Mouse (Mus musculus) stomach, postnatal 0 days (tissue): ENCODE measurements at regions not wholly inside any gene's neighbourhood (a gene's known extent, or its start where the extent isn't known, plus 50 kb on each side); places are given as distances from the start of the nearest gene placed in this dataset.
A peak's percentile ranks its signal among the peaks of the same experiment; 100 is the strongest.

Experiments
- ATAC-seq: fragments of 200-750 bp; cut with Nextera tagmentation; 2 replicates; pipeline ENCODE4 v1.8.0; 2017; ENCODE audit not compliant: low FRiP score, low TSS enrichment
- DNase-seq: peaks from one replicate; pipeline ENCODE4 v3.0.0-alpha.2; 2016; ENCODE audit warnings: low spot score
- H3K27ac ChIP-seq: fragments of 300-500 bp; sonication (generic); replicated peaks from 2 replicates; pipeline ENCODE4 v1.5.1; 2014; ENCODE audit warnings: mild to moderate bottlenecking, control low read depth
- H3K27me3 ChIP-seq: fragments of 300-500 bp; sonication (generic); 2 replicates; pipeline ENCODE4 v1.6.1; 2014; ENCODE audit warnings: low read length; ENCODE audit not compliant: control insufficient read depth, insufficient read depth
- H3K36me3 ChIP-seq: fragments of 300-500 bp; sonication (generic); 2 replicates; pipeline ENCODE4 v1.6.1; 2014; ENCODE audit warnings: low read length, mixed read lengths; ENCODE audit not compliant: control insufficient read depth, insufficient read depth
- H3K4me1 ChIP-seq: fragments of 300-500 bp; sonication (generic); replicated peaks from 2 replicates; pipeline ENCODE4 v1.6.1; 2014; ENCODE audit warnings: antibody characterized with exemption; ENCODE audit not compliant: control insufficient read depth, insufficient read depth
- H3K4me2 ChIP-seq: fragments of 300-500 bp; sonication (generic); replicated peaks from 2 replicates; pipeline ENCODE4 v1.6.1; 2014; ENCODE audit warnings: low read depth, mild to moderate bottlenecking, control low read depth, moderate library complexity
- H3K4me3 ChIP-seq: fragments of 300-500 bp; sonication (generic); 2 replicates; pipeline ENCODE4 v1.5.1; 2014; ENCODE audit warnings: low read depth, low read length, control low read depth
- H3K9ac ChIP-seq: fragments of 300-500 bp; sonication (generic); 2 replicates; pipeline ENCODE4 v1.6.1; 2014; ENCODE audit warnings: mild to moderate bottlenecking, low read length, control low read depth, mixed read lengths
- H3K9me3 ChIP-seq: fragments of 300-500 bp; sonication (generic); 2 replicates; pipeline ENCODE4 v1.6.1; 2016; ENCODE audit warnings: low read length; ENCODE audit not compliant: control insufficient read depth
- CTCF ChIP-seq: IDR thresholded peaks from 2 replicates; pipeline ENCODE4 v1.5.1; 2016; ENCODE audit warnings: antibody characterized with exemption, low read depth, mild to moderate bottlenecking, moderate library complexity
- EP300 ChIP-seq: optimal IDR thresholded peaks from 2 replicates; pipeline ENCODE3; 2016; ENCODE audit warnings: antibody characterized with exemption
- WGBS: fragments of 180-500 bp; shearing (Covaris S2); extraction: QIAGEN DNeasy Blood & Tissue Kit; methylation state at CpG from one replicate; pipeline ENCODE4 v1.1.7; 2014; 5-methylcytosine and 5-hydroxymethylcytosine counted together

DNA sequence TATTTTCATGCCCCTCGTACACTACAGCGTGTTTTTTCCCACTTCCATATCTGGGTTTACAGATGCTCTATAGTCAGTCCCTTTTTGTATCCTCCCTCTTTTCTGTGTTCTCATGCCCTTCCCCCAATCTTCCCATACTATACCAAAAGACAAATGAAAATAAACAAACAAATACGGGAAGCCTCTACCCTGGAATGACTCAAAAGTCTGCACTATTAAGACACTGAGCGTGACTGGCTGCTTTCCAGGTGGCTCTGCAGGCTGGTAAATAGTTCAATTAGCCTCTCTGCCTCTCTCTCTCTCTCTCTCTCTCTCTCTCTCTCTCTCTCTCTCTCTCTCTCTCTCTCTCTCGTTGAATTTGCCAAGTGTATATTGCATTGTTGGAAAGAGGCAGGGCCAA is 464.5 kb upstream of the Pou3f3 start:
- H3K36me3 ChIP-seq: no peaks in the 10 kb centered on the region
- no peak for ATAC-seq
- no peaks in the 10 kb centered on the region for H3K27me3 ChIP-seq
- no peaks in the 10 kb centered on the region for H3K4me1 ChIP-seq
- H3K9ac ChIP-seq: no peak overlapping the region
- no peak overlapping the region for H3K4me3 ChIP-seq
- H3K9me3 ChIP-seq: no peaks in the 10 kb centered on the region
- TF ChIP-seq EP300 (no peak), CTCF (no peak)
- H3K27ac ChIP-seq: no peak overlapping the region
- no peak overlapping the region for H3K4me2 ChIP-seq
- DNase-seq: no peak
- WGBS: 58% methylated on average over 5 of the region's 5 CpGs

DNA sequence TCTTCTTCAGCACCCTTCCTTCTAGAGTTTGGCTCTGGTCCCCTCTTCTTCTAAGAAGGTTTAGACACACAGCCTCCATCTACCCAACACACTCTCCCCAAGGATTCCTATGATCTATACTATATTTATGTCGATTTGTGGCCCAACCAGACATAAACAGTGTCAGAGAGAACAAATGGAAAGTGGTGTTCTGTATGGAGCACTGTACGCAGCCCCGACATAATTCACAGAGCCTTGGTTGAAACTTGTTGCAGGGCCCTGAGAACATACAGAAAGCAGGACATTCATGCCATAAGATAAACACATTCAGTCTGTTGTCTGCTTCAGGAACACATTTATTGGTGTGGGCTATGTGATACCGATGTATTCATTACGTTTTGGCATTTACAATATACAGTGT is 463.7 kb upstream of the Pou3f3 start:
- Histone ChIP-seq H3K27ac (no peak overlapping the region), H3K9me3 (no peaks in the 10 kb centered on the region), H3K4me2 (no peak overlapping the region), H3K4me3 (no peak overlapping the region), H3K4me1 (no peaks in the 10 kb centered on the region), H3K9ac (no peak overlapping the region), H3K27me3 (no peaks in the 10 kb centered on the region), H3K36me3 (no peaks in the 10 kb centered on the region)
- DNase-seq: no peak
- ATAC-seq: no peak
- 57% methylated on average over 5 of the region's 5 CpGs for WGBS
- no peak for TF ChIP-seq EP300
- TF ChIP-seq CTCF: no peak

DNA sequence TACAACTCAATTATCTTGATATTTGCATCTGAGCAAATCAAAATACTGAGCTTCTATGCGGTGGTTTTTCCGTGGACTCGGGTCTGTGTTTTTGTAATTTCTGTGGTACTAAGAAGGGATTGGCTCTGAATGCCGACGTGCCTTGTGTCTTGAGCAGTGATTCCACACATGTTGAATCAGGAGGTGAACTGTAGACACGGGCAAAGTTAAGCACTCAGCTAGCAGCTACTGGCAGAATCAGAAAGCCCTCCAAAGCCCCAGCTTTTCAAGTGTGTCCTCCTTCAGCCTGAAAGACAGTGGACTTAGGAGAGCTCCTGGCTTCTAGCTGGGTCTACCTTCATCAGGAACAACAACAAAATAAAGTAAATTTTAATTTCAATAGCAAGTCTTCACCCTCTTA is 462.9 kb upstream of the Pou3f3 start:
- TF ChIP-seq CTCF: no peak
- TF ChIP-seq EP300: no peak
- no peak for ATAC-seq
- WGBS: 84% methylated on average over 6 of the region's 6 CpGs

GRCm38 (mm10) chr1:42233289-42233688 is 462.3 kb upstream of the Pou3f3 start:
- no peak overlapping the region for H3K4me3 ChIP-seq
- no peaks in the 10 kb centered on the region for H3K36me3 ChIP-seq
- DNase-seq: no peak
- no peak overlapping the region for H3K27ac ChIP-seq
- ATAC-seq: no peak
- no peaks in the 10 kb centered on the region for H3K4me1 ChIP-seq
- no peaks in the 10 kb centered on the region for H3K27me3 ChIP-seq
- H3K9ac ChIP-seq: no peak overlapping the region
- WGBS: 33% methylated on average over 10 of the region's 10 CpGs
- TF ChIP-seq CTCF (no peak), EP300 (no peak)
- no peak overlapping the region for H3K4me2 ChIP-seq
- H3K9me3 ChIP-seq: no peaks in the 10 kb centered on the region

More for the DNA sequence above, 462.9 kb upstream of the Pou3f3 start:
- Histone ChIP-seq H3K27ac (no peak overlapping the region), H3K4me3 (no peak overlapping the region), H3K9ac (no peak overlapping the region), H3K4me2 (no peak overlapping the region), H3K27me3 (no peaks in the 10 kb centered on the region), H3K4me1 (no peaks in the 10 kb centered on the region), H3K9me3 (no peaks in the 10 kb centered on the region), H3K36me3 (no peaks in the 10 kb centered on the region)
- DNase-seq: no peak

- Histone ChIP-seq H3K4me1 (no peaks in the 10 kb centered on the region), H3K4me2 (no peak overlapping the region), H3K4me3 (no peak overlapping the region), H3K27ac (no peak overlapping the region), H3K9me3 (no peaks in the 10 kb centered on the region), H3K9ac (no peak overlapping the region), H3K36me3 (no peaks in the 10 kb centered on the region), H3K27me3 (no peaks in the 10 kb centered on the region)
- ATAC-seq (no peak), DNase-seq (no peak)
- TF ChIP-seq EP300 (no peak), CTCF (no peak)
- 68% methylated on average over 2 of the region's 2 CpGs for WGBS
These were observed 459.0 kb upstream of the Pou3f3 start for GRCm38 (mm10) chr1:42236466-42237010.

- ATAC-seq: no peak
- no peaks in the 10 kb centered on the region for H3K27me3 ChIP-seq
- DNase-seq: no peak
- no peak for TF ChIP-seq EP300
- TF ChIP-seq CTCF: peak; percentile 66
- no peak overlapping the region for H3K27ac ChIP-seq
- no peaks in the 10 kb centered on the region for H3K36me3 ChIP-seq
- H3K4me3 ChIP-seq: no peak overlapping the region
- no peak overlapping the region for H3K9ac ChIP-seq
- WGBS: 87% methylated on average over 3 of the region's 3 CpGs
- no peaks in the 10 kb centered on the region for H3K4me1 ChIP-seq
- no peak overlapping the region for H3K4me2 ChIP-seq
- H3K9me3 ChIP-seq: no peaks in the 10 kb centered on the region
These were observed 457.2 kb upstream of the Pou3f3 start for GRCm38 (mm10) chr1:42238408-42238807.
